Mouse (Mus musculus): ENCODE measurements at regions not wholly inside any gene's neighbourhood (a gene's known extent, or its start where the extent isn't known, plus 50 kb on each side); places are given as distances from the start of the nearest gene placed in this dataset.
A peak's percentile ranks its signal among the peaks of the same experiment; 100 is the strongest.

DNA sequence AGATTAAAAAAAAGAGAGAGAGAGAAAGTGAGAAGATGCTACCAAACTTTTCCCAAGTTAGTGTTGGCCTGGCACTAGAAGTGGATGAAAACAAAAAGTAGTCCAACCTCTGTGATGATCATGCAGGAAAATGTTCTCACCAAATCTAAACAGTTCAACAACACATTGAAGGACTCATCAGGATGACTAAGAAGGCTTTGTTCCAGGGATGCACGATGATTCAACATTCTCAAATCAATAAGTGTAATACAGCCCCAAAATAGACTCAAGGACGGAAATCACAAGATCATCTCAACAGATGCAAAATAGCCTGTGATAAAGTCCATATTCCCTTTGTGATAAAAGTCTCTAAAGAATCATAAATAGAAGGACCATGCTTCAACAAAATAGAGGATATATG, 106.3 kb downstream of the Cysltr2 start:
- no peak for DNase-seq

DNA sequence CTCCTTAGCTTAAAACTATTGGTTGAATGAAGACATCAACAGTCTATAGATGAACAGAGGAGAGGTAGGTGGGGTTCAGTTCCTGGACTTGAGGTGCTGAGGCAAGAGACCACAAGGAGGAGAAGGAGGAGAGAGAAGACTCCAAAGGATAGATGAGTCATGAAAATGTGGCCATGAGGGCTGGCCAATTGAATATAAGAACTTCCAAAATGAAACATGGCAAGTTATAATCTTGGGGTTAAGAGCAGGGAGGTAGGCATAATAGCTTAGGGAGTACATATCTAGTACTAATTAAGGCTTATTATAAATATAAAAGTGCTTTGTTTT, 109.9 kb downstream of the Cysltr2 start:
- no peak for DNase-seq

DNA sequence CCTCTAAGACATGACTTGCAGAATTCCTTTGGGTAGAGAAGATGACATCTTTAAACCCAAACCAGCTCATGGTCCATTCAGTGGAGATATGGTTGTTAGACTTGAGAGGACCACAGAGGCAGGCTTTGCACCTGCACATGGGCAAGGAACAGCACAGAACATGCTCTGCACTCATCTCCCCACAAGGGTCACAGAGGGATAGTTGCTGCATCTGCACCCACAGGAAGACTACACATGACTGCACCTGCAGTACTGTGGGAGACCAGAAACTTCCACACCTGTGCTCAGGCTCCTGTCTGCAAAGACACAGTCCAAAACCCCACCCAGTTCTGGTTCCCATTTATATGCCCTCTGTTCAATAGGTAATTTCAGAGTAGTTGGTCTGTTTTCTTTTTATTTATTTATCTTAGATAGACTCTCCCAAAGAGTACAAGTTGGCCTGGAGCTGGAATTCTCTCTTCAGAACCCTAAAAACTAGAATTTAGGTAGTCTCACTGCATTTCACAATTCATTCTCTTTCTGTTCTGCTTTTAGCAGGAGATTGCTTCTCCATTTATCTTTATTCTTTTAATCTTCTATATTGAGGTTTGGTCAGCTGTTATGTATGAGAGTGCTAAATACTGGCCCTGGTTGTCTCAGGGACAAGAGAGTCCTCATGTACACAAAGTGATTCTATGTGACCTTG, 110.4 kb downstream of the Cysltr2 start:
- DNase-seq: no peak

DNA sequence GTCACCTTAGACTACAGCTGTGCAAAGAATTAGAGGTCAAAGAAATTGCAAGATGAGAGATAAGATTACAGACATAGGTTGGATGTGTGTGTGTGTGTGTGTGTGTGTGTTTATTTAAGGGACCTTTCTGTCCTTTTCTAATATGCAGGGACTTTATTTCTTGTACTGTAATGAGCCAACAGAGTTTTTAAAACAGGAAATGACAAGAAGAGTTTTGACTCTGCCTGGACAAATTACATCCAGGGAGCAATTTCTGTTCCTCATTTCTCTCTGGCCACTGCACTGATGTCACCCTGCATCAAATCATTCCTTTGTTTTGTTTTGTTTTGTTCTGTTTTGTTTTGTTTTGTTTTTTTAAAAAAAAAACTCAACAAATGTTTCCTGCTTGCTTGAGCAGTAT, 115.3 kb downstream of the Cysltr2 start:
- DNase-seq: no peak

DNA sequence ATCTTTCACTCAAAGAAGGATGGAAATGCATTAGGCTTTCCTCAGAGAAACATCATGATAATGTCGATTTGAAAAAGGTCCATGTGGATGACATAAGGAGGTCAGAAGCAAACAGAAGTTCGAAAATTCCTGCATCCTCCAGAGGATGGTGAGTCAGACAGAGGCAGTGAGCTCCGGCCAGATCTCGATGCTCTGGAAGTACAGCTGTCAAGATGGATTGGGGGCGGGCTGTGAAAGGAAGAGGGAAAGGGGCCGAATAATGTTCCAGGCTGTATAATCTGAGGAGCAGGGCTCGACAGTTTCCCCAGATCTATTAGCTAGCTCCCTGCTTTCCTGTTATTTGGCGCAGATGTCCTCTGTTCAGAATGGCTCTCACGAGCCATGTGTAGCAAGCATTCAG, 116.6 kb downstream of the Cysltr2 start:
- DNase-seq: no peak

DNA sequence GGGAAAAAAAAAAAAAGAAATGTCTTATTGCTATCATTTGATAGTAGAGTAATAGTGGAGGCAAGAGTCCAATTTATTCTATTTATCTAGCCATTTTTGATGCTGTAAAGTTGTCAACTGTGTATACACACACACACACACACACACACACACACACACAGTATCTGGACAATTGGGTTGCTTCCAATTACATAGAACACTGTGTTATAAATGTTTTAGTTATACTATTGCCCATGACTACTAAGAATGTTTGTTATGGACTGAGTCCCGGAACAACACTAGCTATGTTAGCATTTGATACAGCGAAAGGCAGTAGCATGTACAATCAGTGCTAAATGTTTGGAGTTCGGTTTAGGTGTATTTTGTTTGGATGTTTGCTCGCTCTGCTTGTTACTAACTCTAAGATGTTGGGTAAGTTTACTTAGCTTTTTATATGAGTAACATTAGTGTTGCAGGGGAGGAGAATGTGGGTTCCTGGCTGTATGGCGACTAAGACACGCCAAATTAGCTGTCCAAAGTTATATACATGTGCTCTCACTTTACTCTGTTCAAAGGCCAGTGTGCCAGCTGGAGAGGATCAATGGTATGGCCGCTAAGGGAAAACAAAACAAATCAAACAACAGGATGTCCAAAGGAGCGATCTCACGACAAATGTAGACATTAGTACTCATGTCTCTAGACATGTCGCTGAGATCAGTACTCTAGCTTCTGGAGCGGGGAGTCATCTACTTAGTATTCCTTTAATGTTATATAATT, 147.6 kb downstream of the Cysltr2 start:
- no peak for DNase-seq

DNA sequence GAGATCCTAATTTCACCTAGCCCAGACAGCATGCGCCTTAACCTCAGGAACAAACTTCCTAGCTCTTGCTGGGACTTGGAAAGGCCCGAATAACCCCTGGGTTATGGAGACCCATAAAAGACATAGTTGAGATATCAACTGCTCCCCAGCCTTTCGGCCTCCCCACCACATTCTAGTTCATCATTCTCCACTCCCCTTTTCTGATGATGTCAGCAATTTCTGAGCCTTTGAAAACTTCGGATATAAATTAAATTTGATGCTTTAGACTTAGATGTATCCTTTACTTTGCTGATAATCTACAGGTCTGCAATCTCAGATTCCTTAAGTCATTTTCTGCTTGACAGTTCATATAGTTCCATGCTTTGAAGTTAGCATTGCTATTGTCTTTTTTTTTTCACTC, 149.3 kb downstream of the Cysltr2 start:
- DNase-seq: no peak

DNA sequence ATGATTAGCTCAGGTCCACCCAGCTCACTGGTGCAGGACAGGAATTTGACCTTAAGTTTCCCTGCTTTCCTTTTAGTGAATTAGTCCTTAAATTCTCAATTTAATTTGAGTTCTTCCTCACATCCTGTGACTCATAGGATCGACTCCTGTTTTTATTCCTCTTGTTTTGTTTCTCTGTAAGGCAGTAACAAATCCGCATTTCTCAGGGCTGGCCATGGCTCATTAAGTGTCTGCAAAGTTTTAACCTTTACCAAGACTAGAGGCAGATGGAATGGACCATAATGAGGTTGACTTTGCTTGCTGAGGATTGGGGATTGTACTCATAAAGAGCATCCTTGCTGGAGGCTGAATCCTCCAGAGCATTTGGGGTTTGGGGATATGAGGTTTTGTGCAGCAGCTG, 156.6 kb downstream of the Cysltr2 start:
- no peak for DNase-seq

DNA sequence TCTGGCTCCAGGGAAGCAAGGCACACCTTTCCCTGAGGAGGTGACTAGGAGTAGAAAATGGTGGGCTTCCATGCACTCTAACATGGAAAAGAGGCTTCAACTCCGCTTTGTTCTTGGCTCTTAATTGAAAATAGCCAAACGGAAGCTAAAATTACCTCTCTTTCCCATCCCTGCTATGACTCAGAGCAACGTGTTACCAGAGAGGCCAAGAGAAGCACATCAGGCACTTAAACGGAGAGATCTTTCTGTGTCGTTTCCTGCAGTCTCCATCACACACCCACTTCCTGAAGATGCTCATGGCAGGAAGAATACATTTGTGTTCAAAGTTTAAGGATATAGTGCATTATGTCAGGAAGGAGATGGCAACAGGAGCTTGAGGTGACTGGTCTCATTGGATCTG, 159.3 kb downstream of the Cysltr2 start:
- DNase-seq: no peak

DNA sequence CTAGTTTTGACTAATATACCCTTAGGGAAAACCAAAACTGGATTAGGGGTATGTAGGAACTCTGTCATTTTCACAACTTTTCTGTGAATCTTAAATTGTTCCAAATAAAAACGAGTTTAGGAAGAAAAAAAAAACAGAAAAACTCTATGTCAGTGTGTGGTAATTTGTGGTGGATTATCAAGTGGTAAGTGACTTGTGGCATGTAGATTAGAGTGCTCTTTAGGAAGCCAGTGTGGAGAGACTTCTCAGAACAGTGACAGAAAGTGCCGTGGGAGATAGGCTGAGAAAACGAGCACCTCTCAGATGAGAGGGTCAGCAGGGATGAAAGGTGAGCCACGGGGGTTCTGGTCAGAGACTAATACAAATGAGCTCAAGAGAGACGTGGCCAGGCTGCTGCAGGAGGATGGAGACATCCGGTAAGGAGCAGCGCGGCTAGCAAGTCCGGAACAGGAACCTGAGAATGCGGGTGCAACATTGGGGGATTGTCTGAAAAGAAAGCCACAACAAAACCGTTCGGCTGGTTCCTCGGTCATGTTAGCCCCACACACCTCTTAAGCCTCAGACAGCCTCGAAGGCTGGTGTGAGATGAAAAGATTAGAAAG, 161.3 kb downstream of the Cysltr2 start:
- peak; percentile 8 for DNase-seq

DNA sequence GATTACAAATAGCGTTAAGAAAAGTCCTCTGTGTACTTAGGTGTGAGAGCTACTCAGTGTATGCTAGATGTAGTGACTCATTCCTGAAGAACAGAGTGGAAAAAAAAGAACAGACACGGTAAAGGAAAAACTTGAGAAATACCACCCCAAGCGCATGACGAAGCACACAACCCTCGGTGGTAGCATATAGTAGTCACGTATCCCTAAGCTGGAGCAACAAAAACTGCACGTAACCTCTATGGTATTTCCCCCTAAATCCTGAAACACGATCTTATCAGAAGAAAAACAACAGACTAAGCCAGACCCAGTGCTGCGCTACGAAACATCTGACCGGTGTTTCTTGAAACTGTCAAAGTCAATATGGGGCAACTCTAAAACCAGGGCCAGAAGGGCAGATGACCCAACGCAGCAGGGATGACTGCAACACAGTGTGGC, 162.0 kb downstream of the Cysltr2 start:
- no peak for DNase-seq

DNA sequence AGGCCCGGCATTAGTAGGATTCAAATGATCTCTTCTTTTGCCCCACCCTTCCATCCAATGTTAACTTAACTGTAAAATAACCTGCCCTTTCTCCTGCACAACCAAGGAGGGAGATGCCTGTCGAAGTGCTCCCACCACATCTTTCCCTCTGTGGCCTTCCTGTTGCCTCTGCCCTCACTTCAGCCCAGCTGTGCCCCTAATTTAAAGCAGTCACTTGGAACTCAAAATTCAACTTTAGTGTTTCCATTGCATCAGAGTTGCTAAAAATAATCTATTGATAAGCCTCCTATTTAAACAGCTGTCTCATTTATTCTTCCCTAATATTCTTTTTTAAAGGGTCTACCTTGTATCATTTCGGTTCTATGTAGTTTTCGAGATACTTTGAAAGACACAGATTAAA, 163.1 kb downstream of the Cysltr2 start:
- no peak for DNase-seq

DNA sequence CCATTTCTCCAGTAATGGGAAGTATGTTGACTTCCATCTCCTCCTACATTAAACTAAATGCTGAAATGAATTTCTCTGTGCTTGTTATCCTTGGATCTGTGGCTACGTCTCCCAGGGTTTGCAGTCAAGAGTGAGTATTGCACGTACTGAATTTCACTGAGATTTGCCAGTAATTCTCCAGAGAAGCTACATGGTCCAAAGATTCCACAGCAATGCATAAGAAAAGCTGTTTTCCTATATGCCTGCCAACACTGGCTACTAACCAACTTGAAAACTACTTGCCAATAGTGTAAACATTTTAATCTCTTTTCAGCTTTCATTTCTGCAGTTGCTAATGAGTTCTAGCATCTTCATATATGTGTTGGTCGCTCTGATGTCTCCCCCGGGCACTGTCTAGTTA, 164.4 kb downstream of the Cysltr2 start:
- DNase-seq: no peak

DNA sequence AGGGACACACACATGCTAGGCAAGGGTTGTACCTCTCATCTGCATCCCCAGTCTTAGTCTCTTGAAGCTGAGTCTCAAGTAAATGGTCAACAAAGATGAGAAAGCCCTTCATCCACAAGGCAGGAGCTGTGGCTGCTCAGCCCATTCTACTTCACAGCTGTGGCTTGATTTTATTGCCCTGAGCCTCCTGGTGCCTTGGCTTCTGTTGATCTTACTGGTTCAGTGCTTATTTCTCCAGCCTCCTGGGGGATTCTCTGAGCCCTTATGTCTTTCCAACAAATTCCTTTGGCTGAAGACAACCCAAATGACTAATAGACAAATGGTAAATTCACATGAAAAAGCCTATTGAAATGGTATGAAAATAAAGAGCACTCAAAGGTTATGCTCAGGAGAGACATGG, 167.3 kb upstream of the Fndc3a start:
- DNase-seq: no peak

DNA sequence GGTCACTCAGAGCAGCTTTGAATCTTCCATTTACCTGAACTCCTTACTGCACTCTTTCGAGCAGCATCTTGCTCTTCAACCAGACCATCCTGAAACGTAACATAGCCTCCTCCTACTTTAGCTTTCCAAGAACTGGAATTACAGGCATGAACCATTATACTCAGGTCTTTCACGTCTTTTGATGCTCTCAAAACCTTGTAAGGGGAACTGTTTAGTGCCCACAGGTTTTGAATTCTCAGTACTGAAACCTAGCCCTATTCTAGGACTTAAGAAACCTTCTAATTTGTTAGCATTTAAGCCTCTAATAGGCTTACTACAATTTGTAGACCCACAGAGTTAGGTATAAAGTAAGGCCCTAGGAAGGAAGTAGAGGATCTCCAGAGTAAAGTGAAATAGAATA, 163.7 kb upstream of the Fndc3a start:
- no peak for DNase-seq

DNA sequence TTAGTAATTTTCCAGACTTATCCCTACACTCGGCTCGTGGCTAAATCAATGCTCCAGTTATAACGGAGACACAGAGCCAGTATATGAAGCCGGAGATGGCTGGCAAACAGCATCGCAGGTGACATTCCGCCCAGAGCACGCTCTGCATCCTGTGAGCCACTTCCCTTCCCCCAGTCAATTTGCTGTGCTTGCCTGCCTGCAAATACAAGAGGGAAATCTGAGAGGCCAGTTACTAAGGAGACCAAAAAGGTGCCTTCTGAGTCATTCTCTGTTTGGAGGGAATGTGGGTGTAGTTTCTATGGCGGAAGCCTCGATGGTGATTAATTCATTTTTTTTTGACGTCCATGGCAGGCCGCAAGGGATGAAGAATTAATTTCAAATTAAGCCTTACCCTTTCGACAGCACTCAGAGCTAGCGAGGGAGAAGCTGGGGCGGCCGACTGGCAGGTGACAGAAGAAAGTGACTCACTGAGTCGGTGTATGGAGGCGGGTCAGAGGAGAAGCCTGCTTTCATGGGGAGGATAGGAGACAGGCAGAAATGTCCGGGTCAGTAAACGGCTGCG, 159.5 kb upstream of the Fndc3a start:
- no peak for DNase-seq

DNA sequence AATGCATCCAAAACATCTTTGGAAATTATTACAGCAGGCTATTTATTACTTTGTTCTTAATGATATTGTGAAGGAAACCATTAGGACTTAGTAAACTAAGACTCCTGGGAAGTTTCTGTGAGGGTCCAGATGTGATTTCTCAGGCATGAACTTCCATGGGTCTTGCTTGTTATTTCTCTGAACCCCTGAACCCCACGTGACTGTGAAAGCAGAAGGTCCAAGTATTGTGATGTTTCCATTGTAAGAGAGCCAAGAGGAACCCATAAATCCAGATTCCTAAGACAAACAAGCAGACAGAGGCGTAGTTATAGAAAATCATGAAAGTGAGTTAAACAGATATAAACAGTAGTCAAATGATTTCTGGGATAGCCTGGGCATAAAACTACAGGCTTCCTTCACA, 157.1 kb upstream of the Fndc3a start:
- DNase-seq: no peak

DNA sequence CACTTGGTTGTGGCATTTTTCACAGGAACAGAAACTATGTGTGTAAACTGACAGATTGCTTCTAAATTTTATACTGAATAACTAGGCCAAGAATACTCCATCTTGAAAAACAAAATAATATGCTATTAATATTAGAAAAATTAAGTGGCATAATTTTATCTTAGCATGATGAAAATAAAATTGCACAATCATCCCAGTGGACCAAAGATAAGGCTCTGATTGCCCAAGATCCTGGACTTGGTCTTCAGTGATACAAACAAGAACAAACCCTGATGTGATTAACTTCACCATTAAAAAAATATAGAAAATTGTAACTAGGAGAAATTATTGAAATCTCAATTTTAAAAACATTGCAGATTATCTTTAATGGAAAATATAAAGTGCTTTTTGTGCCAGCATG, 155.7 kb upstream of the Fndc3a start:
- no peak for DNase-seq

DNA sequence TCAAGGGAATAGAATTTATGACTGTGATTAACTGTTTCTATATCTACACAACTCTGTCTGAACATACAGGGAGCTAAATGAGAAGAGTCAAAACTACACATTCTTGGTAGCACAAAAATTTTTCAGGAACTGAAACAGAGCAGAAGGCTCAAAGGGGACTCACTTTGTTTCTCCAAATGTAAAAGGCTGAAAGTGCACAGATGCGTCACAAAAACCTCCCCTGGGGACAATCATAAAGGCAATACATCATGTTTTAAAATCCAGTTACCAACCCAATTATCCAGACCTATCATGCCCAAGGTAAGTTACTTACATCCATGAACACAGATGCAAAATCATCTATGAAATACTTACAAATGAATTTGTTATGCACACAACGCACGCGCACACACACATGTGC, 155.0 kb upstream of the Fndc3a start:
- DNase-seq: no peak

DNA sequence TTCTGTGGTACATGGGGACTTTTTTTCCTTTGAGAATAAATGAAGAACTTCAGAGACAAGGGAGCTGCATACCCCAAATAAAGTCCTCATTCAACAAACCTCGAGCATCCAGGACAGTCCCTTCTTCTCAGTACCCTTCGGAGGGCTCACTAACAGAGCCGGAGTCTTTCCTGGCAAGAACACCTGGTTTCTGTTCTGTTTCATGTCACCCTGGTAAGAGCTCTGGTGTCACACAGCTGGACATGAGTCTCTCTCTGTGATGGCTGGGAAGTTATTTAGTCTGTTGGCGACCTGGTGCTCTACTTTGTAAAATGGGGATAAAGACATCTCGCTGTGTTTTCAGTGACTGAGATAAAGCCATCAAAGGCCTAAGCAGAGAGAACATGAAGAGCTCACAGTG, 154.3 kb upstream of the Fndc3a start:
- no peak for DNase-seq

DNA sequence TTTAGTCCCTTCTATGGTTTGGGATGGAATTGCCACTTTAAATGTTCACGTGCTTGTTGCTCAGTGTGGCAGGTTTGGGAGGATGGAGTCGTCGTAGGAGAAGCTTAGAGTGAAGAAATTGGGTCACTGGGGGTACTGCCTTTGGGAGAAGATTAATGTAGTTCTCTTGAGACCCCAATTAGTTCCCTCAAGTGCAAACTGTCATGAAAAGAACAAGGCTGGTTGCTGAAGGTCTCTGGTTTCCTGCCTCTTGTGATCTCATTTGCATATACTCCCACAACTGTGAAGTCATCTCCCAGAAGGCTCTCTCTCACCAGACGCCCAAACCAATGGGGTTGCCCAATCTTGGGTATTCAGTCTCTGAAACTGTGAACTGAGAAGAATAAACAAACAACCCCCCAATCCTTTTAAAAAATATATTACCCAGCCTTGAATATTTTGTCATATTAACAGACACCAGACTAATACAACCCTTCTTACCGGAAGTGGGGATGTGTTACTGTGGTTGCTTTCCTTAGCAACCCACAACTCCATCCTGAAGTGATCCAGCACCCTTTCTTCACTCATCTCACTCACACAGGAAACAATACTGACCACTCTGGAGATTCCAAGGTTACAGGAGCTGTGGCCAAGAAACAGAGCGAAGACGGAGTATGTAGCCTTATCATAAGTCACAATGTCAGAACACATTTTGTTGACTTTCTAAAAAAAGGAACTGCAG, 153.2 kb upstream of the Fndc3a start:
- DNase-seq: no peak

DNA sequence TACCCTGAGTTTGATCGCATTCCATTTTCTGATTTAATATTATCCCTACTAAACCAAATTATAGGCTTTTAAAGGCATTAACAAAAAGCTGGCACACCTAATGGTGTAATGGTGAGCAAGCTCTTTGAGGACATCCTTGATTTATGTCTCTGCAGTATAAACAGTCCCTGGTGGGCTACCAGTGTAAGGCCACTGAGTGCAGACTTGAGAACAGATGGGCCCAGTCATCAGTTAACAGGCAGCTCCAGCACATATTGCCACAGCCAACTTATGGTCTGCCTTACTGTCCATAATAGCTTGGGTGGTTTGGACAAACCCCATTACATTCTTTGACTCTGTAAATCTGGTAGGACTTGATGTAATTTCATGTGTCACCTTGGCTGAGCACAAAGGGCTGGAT, 144.4 kb upstream of the Fndc3a start:
- DNase-seq: no peak

DNA sequence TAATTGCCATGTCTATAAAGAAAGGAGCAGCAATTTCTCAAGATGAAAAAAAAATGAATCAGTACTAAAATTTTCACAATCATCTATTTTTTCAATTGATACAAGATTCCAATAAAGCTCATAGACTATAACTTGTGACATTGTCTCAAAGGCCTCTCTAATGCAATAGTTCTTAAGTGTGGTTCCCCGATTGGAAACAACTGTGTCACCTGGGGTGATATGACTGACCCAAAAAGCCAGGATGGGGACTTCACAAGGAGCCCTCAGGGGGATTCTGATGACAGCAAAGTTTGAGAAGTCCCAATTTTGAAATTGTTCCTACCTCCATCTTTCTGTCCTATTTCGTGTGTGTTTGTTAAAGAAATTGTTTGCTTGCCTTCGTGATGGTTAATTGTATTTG, 143.3 kb upstream of the Fndc3a start:
- no peak for DNase-seq

DNA sequence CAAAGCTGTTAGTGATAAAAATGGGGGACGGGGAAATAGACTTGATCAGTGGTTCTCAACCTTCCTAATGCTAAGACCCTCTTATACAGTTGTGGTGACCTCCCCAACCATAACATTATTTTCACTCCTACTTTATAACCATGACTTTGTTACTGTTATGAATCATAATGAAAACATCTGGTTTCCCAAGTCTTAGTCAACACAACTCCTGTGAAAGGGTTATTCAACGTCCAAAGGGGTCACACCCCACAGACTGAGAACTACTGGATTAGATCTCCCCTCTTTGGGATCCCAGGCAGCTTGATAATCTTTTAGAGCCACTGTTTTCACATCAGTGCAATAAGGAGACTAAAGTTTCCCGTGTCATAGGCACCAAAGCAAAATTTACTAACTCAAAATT, 141.1 kb upstream of the Fndc3a start:
- no peak for DNase-seq
